Mouse (Mus musculus) spleen, postnatal 4 days (tissue): ENCODE results near the gene Amdhd2.
"Not testable (repeated sequence)": the region's sequence is repeated elsewhere in the genome, so short reads cannot be mapped to it uniquely, and the experiment has no call there.

Source experiments
- DNase-seq, 2 experiments: peaks; one replicate each; pipeline ENCODE4 v3.0.0; 2022; ENCODE audit warnings: low spot score in 2 of 2

Gene Amdhd2

DNA sequence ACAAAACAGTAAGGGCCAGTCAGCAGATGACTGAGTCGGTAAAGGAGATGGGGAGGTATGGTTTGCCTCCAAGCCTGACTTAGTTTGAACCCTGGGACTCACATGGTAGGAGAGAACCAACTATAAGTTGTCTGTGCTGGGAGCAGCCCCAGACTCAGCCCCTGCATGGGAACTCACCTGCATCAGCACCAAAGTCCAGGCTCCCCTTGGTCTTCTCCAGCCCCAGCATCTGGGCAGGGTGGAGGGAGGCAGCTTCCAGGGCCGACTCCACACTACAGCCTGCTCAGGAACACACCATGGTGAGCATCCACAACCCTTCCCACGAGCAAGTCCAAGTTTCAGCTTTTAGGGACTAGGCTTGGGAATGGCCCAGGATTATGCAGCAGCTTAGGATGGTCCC lies 7.2 kb downstream of the Amdhd2 start:
- DNase-seq, result peak in 1 of 2 experiments; percentile 55

DNA sequence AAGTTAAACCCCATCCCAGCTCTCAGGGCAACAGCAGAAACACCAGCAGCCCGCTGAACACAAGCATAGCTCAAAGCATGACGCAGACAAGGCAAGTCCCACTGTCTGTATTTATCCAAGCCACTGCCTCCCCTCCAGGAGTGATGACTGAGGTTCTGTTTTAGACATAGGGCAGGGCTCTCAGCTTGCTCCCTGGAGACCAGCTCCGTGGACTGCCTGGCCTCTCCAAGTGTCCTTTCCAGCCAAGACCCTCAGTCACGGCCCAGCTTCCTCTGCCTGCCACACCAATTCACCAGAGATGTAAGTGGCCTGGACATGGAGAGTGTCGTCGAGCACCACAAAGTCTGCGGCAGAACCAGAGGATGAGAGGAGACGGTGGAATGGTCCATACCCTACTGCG lies 7.8 kb downstream of the Amdhd2 start:
- peak in 1 of 2 experiments; percentile 55 for DNase-seq

DNA sequence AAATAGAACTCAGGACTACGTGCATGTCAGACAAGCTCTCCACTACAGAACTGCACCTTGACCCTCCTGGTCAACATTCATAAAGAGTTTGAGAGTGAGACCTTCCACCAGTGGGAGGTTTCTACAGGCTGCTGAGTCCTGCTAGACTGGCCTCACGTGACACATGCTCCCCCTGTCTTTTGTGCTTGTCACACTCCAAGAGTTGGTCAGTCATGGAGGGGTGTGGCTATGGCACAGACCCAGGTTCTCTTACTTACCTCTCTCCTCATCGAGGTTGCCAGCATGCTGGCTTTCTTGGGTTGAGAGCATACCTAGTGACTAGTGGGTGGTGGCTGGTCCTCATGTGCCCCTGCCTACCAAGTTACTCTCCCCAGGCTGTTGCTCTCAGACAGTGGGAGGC lies 9.1 kb downstream of the Amdhd2 start:
- peak in 1 of 2 experiments; percentile 52 for DNase-seq

DNA sequence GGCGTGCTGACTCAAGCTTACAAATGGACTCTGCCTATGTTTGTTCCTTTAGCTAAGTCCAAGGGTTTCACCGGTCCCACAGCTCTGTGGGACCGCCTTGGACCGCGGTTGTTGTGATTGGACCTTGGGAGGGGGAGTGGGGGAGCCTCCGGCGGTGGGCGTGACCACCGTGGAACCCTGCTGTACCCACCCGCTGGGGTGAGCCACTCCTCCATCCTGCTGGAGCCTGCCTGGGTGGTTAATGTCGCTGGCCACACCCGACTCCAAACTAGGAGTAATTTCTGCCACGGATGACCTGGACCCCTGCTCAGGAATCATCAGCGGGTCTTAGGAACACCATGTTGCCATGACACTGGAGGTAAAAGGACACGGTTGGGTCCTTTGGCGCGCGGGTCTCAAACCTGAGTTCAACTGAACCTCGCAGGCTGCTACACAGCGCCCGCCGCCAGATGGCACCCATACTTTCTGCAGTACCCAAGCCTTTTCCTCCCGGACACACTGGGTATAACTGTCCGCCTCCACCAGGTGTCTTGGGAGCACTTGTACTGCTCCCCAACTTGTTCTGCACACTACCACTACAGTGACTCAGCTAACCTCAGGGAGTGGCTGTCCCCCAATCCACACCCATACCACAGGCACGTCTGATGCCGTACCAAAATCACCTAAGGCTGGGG lies 11.5 kb downstream of the Amdhd2 start:
- DNase-seq, result peak; percentile 89 to 94

DNA sequence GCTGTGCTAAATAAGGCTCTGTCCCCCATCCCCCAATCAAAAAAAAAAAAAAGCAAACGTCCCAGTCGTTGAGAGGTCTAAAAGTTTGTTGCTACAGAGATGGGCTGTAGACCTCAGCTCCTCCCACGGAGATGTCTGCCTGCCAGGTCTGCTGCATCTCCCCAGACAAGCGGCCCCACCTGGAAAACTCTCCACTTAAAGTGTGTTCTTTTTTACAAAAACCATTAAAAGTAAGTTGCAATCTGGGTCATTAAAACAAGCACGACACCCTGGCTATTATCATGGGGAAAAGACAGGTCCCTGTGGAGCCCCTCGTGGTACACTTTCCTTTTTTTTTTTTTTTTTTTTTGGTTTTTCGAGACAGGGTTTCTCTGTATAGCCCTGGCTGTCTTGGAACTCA lies 12.2 kb downstream of the Amdhd2 start:
- DNase-seq, result peak in 1 of 2 experiments; percentile 57

DNA sequence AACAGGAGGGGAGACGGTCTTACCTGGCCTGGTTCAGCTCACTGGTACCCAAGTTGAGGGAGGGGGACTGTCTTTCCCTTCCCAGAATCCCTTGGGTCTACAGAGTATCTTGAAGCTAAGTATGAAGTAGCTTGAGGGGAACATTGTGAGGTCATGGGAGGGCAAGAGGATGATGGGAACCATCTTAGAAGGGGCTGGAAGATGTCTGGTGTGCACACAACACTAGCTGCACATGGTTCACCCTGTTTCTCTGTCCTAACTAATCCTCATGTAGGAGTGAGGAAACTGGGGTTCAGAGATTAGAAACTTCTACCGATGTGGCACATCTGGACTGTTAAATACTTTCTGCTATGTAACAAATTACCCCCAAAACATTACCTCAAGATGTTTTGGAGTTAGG lies 12.7 kb downstream of the Amdhd2 start, which contains the start of gene Pdpk1:
Gene Pdpk1 (minus strand): TSS at position 101 of the 400 bp plus-strand sequence.
- DNase-seq, result no peak

DNA sequence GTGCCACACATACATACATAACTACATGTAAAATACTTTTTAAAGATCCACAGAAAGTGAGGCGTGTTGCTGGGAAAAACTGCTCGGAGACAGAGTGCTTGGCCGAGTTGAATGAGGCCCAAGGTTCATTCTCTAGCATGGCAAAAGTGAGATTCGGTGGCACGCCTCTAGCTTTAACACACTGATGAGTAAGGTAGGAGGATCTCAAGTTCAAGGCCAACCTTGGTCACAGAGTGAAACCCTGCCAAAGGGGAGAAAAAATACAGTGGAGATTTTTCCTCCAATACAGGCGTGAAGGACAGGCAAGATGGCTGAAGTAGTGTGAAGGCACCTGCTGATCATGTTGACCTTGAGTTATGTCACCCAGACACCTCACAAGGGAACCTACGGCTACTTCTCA lies 14.1 kb downstream of the Amdhd2 start:
- DNase-seq, result no peak

DNA sequence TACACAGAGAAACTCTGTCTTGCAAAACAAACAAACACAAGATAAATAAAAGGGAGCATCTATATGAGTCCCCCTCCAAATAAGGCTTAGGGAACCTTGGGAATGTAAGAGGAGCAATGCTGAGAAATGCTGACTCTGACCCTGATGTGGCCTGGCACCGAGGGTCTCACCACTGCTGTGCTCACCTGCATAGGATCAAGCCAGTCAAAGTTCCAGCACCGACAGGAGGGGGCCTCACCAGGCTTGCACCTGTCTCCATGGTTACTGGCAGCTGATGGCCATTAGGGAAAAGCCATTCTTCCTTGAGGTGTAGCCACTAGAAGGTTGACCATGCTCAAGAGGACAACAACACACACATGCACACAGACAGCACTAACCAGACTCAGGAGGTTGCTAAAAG lies 20.7 kb downstream of the Amdhd2 start:
- DNase-seq, result no peak

DNA sequence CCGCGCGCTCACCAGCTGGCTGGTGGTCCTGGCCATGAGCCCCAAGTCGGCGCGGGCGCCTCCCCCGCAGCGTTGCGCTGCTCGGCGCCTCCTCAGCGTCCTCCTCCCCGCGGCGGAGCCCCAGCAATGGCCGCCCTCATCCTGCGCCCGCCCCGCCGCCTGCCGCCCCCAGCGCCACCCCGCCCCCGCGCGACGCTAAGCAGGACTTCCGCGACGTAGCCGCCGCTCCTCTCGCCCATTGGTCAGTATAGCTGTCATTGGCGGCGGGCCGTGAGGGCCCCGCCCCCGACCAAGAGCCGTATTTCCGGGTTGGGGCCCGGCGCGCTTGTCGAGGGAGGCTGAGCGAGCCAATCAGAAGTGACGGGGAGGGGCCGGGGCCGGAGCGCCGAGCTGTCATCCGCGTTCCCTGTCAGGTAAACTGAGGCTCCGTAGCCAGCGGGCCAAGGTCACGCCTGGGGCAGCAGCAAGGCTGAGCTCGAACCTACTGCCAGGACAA lies 22.1 kb downstream of the Amdhd2 start:
- DNase-seq, result peak; percentile 97 to 98

DNA sequence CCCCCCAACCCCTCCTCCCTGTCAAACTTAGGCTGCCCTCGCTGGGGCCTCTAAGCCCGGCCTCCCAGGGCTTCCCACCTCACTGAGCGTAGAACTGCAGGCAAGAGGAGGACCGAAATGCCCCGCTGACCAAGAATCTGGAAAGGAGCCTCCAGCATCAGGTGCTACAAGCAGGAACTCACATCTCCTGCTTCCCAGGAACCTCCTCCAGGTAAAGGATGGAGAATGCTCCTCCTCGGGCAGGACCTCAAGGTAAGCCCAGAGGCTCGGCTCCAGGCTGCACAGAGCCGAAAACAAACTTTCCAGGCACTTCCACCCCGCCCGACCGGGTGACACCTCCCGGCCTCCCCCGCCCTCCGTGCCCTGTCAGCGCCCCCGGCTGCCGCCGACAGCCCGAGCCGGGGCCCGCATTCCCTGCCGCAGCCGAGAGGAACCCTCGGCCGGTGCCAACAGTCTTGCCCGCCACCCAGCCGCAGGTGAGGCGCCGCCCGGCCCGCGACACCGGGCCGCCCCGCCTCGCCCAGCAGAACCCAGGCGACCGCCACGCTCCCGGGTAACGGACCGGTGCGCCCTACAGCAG lies 22.6 kb downstream of the Amdhd2 start:
- peak in 1 of 2 experiments; percentile 47 for DNase-seq

DNA sequence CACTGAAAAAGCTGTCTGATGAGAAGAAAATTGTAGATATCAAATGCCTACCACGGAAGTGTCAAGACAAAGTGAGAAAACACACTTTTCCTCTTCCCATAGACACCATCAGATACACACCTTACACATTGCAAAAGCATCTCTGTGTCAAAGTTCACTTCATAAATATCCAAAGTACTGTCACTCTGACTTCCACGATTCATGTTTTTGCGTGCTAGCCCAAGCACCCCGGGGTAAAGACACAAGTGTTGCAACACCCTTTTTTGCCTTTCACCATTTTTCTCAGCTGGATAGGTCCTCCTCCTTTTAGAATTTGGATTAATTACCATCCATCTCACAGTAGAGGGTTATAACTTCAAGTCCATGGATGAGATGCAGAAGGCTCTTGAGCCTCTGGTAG lies 23.6 kb downstream of the Amdhd2 start:
- no peak for DNase-seq

DNA sequence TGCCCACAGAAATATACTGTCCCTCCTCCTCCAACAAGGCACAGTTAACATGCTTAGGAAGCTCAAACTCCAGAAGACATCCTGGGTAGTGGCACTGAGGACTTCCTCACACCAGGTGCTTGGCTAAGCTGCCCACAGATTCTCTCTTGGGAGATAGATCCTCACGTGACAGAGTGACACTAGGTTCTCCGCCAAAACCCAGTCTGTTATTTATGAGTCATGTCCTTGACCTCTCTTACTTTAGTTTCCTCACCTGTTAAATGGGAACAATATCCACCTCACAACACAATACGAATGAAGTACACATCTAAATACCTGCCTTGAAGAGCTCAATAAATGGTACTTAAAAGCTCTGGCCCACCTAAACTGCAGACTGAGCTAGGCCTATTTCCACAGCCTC lies 24.3 kb downstream of the Amdhd2 start:
- DNase-seq, result no peak

DNA sequence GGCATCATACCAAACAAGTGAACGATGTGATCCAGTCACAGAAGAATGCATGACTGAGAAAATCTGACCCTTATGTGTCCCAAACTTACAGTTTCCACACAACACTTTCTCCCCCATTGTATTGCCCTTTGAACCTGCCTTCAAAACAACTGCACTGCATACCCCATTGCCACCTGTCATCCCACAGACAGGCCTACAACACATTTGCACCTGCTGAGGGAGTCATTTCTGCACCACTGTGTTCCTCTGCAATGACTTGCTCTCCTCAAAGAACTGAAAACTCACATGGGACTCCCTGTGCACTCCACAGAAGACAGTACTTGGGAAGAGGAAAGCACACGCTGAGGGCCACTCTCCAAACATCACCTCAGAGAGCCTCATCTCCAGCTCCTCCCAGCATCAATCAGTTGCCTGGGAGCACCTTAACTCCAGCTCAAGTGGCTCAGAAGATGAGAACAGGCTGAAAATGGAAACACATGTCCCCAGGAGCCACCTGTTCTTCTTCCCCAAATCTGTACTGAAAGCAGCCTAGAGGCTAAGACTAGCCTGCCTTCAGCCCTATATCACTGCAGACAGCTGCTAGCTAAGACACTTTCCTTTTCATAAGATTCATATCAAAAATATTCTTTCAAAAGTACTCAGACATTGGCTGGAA lies 26.2 kb downstream of the Amdhd2 start:
- DNase-seq, result no peak

DNA sequence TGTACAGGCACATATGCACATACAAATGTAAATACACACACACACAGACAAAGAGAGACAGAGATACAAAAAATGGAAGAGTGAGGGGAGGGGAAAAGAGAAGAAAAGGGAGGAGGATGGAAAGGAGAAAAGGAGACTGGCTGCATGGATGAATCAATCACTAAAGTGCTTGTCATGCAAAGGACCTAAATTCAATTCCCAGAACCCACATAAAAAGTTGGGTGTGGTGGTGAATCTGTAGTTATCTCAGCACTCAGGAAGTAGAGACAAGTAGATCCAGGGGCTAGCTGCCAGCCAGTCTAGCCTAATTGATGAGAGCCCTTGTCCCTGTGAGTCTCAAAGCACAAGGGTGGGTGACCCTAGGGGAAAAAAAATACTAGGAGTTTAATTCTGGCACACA lies 29.5 kb downstream of the Amdhd2 start:
- no peak for DNase-seq

DNA sequence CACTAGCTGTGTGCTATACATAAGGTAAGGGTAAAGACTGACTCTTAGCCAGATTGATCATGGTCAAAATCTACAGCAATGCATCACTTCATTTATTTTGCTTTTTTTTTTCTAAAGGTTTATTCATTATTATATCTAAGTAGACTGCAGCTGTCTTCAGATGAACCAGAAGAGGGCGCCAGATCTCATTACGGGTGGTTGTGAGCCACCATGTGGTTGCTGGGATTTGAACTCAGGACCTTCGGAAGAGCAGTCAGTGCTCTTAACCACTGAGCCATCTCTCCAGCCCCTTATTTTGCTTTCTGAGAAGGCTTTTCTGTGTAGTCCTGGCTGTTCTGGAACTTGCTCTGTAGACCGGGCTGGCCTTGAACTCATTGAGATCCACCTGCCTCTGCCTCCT lies 30.6 kb downstream of the Amdhd2 start:
- not testable (repeated sequence) for DNase-seq

DNA sequence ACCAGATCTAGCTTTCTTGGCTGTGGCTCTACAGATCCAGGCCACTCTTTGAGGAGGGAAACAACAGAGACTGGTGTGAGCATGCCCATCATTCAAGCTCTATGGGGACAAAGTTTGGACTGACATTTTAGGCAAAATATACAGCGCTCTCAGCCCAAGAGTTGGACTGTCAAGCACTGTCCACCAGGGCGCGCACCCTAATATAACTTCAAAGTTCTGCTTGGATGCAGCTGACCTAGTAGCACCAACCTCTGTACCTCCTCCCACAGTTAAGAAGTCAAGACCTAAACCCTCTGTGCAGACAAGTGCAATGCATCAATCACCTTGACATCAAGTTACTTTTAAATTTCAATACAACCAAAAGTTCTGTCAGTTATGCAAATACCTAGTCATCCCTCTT lies 32.0 kb downstream of the Amdhd2 start:
- no peak for DNase-seq

DNA sequence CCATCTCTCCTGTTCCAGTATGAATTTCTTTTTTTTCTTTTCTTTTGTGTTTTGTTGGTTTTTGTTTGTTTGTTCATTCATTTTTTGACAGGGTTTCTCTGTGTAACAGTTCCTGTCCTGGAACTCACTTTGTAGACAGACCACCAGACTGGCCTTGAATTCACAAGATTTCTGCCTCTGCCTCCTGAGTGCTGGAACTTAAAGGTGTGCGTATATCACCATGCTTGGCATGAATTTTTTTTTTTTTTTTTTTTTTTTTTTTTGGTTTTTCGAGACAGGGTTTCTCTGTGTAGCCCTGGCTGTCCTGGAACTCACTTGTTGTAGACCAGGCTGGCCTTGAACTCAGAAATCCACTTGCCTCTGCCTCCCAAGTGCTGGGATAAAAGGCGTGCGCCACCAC lies 34.3 kb downstream of the Amdhd2 start:
- DNase-seq, result not testable (repeated sequence)

DNA sequence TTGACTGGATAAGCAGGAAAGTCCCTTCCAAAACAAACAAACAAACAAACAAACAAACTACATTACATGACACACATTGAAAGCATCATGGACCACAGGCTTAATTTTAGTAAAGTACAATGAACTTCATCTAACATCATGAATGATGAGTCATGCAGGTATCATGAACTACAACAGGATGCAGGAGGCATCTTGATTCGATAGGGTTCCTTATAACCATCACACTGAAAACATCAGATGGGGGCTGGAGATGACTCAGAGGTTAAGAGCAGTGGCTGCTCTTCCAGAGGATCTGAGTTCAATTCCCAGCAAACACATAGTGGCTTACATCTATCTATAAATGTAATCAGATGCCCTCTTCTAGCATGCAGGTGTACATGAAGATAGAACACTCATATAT lies 36.0 kb downstream of the Amdhd2 start:
- no peak for DNase-seq

DNA sequence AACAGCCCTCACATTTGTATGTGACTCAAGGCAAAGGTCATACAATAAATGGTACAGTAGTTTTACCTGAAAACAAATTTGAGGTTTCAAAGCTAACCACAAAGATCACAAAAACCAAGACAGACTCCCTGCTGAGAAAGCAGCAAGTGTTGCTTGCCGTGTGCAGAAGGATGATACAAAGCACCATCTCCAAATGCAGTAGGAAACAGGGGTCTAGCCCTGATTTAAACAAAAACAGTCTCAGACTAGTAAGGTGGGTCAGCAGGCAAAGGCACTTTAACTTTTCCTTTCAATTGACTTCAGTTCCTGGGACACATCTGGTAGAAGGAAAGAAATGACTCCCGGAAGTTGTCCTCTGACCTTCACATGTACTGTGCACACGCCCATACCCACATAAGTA lies 36.8 kb downstream of the Amdhd2 start:
- no peak for DNase-seq

DNA sequence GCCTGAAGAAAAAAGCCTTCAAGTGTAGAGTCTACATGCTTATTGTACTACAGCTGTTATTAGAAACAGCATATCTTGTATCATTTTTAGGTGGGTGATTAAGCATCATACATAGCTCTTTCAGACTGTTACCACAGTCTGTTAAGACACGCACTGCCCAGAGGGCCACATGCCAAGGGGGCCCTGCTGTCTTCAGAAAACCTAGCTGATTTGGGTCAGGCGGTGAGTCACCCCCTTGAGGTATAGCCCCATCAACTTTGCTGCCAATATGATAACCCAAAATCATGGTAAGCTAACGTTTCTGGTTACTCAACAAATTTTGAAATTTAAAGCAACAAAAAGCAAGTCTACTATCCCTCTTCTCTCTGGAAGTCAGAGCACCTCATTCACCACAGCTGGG lies 44.1 kb downstream of the Amdhd2 start:
- DNase-seq, result no peak

DNA sequence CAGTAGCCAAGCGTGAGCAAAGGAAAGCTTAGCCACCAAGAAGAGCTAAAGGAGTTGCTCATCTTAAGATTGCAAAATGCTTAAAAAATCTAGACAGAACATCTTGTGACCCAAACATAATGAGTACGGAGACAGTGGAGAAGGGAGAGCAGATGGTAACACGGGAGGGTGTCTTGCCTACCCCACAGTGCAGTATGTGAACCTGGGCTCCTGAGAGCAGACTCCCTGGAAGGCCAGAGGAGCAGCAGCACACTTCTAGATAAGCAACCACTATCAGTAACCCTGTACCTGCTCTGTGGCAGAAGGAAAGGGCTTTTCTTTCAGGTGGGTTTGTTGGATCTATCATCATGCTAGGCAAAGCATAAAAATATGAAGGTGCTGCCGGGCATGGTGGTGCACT lies 50.5 kb downstream of the Amdhd2 start:
- DNase-seq, result no peak

DNA sequence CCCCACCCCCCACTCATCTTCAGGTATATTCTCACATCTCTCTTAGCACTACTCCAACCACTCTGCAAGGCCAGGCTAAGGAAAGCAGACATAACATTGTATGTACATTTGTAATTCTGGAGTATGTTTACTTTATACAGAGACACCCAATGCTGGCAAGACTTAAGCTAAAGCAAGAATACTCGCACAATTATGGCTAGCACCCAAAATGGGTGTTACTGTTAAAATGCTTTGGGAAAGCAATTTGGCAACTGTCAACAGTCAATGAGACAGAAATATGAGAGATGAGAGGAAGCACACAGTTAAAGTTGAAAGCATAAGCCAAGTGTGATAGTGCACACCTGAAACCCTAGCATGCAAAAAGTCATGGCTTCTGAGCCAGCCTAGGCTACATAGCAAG lies 52.3 kb downstream of the Amdhd2 start:
- no peak for DNase-seq

DNA sequence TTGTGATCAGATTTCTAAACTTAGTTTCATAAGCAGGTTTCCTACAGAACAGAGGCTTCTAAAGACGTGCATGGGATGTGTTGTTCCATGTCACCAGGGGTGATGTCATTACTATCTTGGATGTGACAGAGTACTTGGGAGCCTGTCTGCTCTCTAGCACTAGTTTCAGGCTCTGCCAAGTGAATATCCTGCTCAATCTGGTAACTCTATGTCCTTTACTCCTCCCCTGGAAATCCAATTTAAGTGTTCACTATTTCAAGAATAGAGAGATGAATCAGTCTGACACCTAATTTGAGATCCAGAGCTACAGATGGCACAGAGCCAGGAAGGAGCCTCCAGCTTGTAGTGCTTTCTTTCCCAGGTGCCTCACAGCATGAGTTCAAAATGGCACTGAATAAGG lies 54.7 kb downstream of the Amdhd2 start:
- DNase-seq, result no peak
